Mouse (Mus musculus): Measurements from ENCODE around the gene Gbgt1. TPM values are rescaled to one million over a fixed set of nuclear protein-coding genes. Genes with fewer than 3 reads are reported as not detected.
"Not testable (repeated sequence)": the region's sequence is repeated elsewhere in the genome, so short reads cannot be mapped to it uniquely, and the experiment has no call there.

Gbgt1 gene
- not detected for polyA plus RNA-seq (2017; shearing (Covaris generic))

- ATAC-seq: no peak
Observed at GRCm38 (mm10) chr2:28496671-28497070, at the start of gene Gbgt1. Gene Gbgt1, plus strand, starts transcription at chr2:28496891.

- ATAC-seq: no peak
Observed at GRCm38 (mm10) chr2:28447315-28447670, 49.4 kb upstream of the Gbgt1 start.

- no peak for ATAC-seq
Observed at GRCm38 (mm10) chr2:28451663-28452062, 45.0 kb upstream of the Gbgt1 start.

- ATAC-seq: no peak
Observed at GRCm38 (mm10) chr2:28453539-28453938, 43.2 kb upstream of the Gbgt1 start.

- ATAC-seq: no peak
Observed at GRCm38 (mm10) chr2:28456616-28457015, 40.1 kb upstream of the Gbgt1 start.

GRCm38 (mm10) chr2:28463919-28464318 is 32.8 kb upstream of the Gbgt1 start:
- no peak for ATAC-seq

GRCm38 (mm10) chr2:28464919-28465318 is 31.8 kb upstream of the Gbgt1 start:
- no peak for ATAC-seq

GRCm38 (mm10) chr2:28465836-28466518 is 30.7 kb upstream of the Gbgt1 start, which contains the start of gene 1700007K13Rik:
Gene 1700007K13Rik, minus strand, starts transcription at chr2:28466332.
- ATAC-seq: peak; percentile 88

GRCm38 (mm10) chr2:28467860-28468485 is 28.7 kb upstream of the Gbgt1 start, which contains the start of gene Mrps2:
Gene Mrps2, plus strand, starts transcription at chr2:28468066.
- peak; percentile 86 for ATAC-seq

- ATAC-seq: no peak
Observed at GRCm38 (mm10) chr2:28468486-28469225, 28.0 kb upstream of the Gbgt1 start.

- no peak for ATAC-seq
Observed at GRCm38 (mm10) chr2:28469461-28469860, 27.2 kb upstream of the Gbgt1 start.

- ATAC-seq: no peak
Observed at GRCm38 (mm10) chr2:28470591-28470990, 26.1 kb upstream of the Gbgt1 start.

GRCm38 (mm10) chr2:28472011-28472410 is 24.7 kb upstream of the Gbgt1 start:
- not testable (repeated sequence) for ATAC-seq

- ATAC-seq: not testable (repeated sequence)
Observed at GRCm38 (mm10) chr2:28477993-28478392, 18.7 kb upstream of the Gbgt1 start.

- no peak for ATAC-seq
Observed at GRCm38 (mm10) chr2:28479208-28480204, 17.2 kb upstream of the Gbgt1 start.

- no peak for ATAC-seq
Observed at GRCm38 (mm10) chr2:28483861-28484260, 12.8 kb upstream of the Gbgt1 start.

- ATAC-seq: no peak
Observed at GRCm38 (mm10) chr2:28494521-28494920, 2.2 kb upstream of the Gbgt1 start.

- ATAC-seq: no peak
Observed at GRCm38 (mm10) chr2:28495207-28495756, 1.4 kb upstream of the Gbgt1 start.

GRCm38 (mm10) chr2:28495801-28496595 is 693 bp upstream of the Gbgt1 start:
- no peak for ATAC-seq

- ATAC-seq: no peak
Observed at GRCm38 (mm10) chr2:28497561-28497960, 870 bp downstream of the Gbgt1 start.

GRCm38 (mm10) chr2:28498431-28498830 is 1.7 kb downstream of the Gbgt1 start:
- no peak for ATAC-seq
